Mouse (Mus musculus) cerebellum, adult 2 months (tissue): ENCODE results near the gene Ednra. TPM values are rescaled to one million over a fixed set of nuclear protein-coding genes. Genes with fewer than 3 reads are reported as not detected.

Experiments used
- DNase-seq, 2 experiments: peaks; one replicate each; pipeline ENCODE4 v3.0.0; 2021
- H3K27ac ChIP-seq: fragments of 200-500 bp; 2 replicates; pipeline ENCODE4 v1.5.1; 2012; ENCODE audit warnings: low read length, control low read depth, inconsistent platforms; ENCODE audit not compliant: insufficient read depth
- H3K27me3 ChIP-seq: fragments of 200-500 bp; 2 replicates; pipeline ENCODE4 v1.6.1; 2012; ENCODE audit warnings: inconsistent platforms, mild to moderate bottlenecking, low read length, moderate library complexity; ENCODE audit not compliant: control insufficient read depth, insufficient read depth
- H3K4me1 ChIP-seq: fragments of 200-500 bp; 2 replicates; pipeline ENCODE4 v1.6.1; 2011; ENCODE audit warnings: low read length; ENCODE audit not compliant: control insufficient read depth, insufficient read depth
- H3K4me3 ChIP-seq: fragments of 200-500 bp; replicated peaks from 2 replicates; pipeline ENCODE3; 2011; ENCODE audit warnings: mild to moderate bottlenecking, low read depth, low read length, control low read depth; ENCODE audit not compliant: insufficient read depth
- CTCF ChIP-seq: fragments of 200-500 bp; IDR thresholded peaks from 2 replicates; pipeline ENCODE4 v1.5.1; 2011; ENCODE audit warnings: low read depth, mild to moderate bottlenecking, control low read depth, low read length, moderate library complexity, borderline replicate concordance; ENCODE audit not compliant: insufficient read depth
- POLR2A ChIP-seq: fragments of 200-500 bp; IDR thresholded peaks from 2 replicates; pipeline ENCODE4 v1.6.1; 2011; ENCODE audit warnings: low read length, control low read depth, borderline replicate concordance; ENCODE audit not compliant: insufficient read depth
- WGBS: fragments of 180-500 bp; shearing (Covaris S2); methylation state at CpG from one replicate; pipeline ENCODE4 v1.1.7; 2018; 5-methylcytosine and 5-hydroxymethylcytosine counted together
- polyA plus RNA-seq: library from polyadenylated mRNA; depleted of rRNA; stranded (reverse); fragments of >200 nt; gene quantifications from 2 replicates; pipeline ENCODE4 v1.2.3, GENCODE M21; 2012

The Ednra gene
- polyA plus RNA-seq, 1 experiment = 4.2 TPM

- Histone ChIP-seq H3K27ac (no peak overlapping the region), H3K27me3 (no peaks in the 10 kb centered on the region), H3K4me3 (no peak overlapping the region), H3K4me1 (no peaks in the 10 kb centered on the region)
- 75% methylated on average over 5 of the region's 5 CpGs for WGBS
- TF ChIP-seq POLR2A (no peak), CTCF (no peak)
- no peak for DNase-seq
Observed at GRCm38 (mm10) chr8:77688978-77689377, 35.3 kb downstream of the Ednra start.

- Histone ChIP-seq H3K27ac (no peak overlapping the region), H3K27me3 (no peaks in the 10 kb centered on the region), H3K4me3 (no peak overlapping the region), H3K4me1 (no peaks in the 10 kb centered on the region)
- 89% methylated on average over 6 of the region's 6 CpGs for WGBS
- TF ChIP-seq CTCF = no peak
- no peak for TF ChIP-seq POLR2A
- no peak for DNase-seq
Observed at GRCm38 (mm10) chr8:77684372-77684771, 39.9 kb downstream of the Ednra start.

DNA sequence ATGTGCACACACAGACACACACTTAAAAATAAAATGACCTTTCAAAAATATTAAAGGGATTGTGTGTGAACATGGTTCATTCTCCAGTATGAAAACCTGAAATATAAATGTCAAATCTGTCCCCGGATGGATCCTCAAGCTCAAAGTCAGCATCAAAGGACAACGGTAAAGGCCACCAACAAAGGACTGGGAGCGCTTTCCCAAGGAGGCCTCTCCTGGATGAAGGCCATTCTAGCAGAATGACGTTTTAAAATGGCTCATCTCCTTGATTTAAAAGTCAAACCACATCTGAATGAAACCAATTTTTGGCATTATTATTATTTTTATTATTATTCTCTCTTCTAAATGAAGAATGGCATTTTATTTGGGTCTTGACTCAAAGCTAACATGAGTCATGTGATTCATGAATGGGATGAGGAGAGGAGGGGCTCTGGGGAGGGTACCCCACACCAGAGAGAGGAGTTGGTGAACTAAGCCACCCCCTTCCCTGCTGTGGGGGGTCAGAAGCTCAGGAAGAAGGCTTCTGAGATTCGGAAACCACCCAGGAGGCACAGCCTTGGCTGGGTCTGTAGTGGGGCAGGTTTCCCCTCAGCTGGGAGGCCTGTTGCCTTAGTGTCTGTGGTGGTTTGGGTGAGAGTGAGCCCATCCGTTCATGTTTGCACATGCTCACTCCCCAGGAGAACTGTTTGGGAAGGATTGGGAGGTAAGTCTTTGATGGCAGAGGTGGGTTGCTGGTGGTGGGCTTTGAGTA is 40.7 kb downstream of the Ednra start:
- Histone ChIP-seq H3K4me3 (no peak overlapping the region), H3K4me1 (no peaks in the 10 kb centered on the region), H3K27ac (no peak overlapping the region), H3K27me3 (no peaks in the 10 kb centered on the region)
- 73% methylated on average over 6 of the region's 6 CpGs for WGBS
- TF ChIP-seq CTCF = no peak
- no peak for TF ChIP-seq POLR2A
- DNase-seq = no peak

DNA sequence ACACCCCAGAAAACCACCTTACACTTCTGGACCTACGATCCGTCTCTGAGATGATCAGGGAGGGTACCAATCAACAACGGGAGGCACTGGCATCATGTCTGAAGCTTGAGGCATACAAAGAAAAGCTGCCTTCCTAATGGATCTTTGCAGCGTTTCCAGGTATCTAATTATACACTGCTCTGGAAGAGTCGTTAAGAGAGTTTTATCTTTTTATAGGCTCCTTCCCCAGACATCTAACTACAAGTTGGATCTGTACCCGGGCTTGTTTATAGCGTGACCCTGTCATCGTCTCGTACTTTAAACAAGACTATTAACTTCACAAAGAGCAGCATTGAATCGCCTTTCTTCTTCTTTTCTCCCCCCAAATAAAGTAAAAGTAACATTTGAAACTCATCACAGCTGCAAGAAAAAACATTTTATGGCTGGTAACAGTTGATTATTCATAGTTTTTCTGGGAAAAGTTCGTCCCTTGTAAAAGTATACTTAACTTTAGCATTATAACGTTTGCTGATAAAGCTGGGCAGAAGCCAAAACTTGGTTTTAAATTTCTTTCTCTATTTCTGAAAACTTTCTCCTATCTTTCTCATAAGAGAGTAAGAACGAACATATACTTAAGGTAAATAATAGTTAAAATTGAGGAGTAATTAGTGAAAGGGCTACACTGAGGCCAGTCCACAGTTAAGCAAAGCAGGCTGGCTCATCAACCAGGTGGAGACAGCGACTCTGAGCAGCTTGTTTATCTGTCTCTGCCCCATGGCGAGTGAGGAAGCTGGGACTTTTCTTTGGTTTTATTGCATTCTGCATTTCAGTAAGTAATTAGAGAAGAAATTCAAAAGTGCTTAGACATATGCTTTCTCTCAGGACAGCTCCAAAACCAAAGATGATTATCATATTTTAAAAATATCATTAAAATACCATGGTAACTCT is 42.0 kb downstream of the Ednra start:
- 71% methylated on average over 15 of the region's 15 CpGs for WGBS
- TF ChIP-seq CTCF = no peak
- TF ChIP-seq POLR2A = no peak
- Histone ChIP-seq H3K27ac (no peak overlapping the region), H3K27me3 (no peaks in the 10 kb centered on the region), H3K4me3 (no peak overlapping the region), H3K4me1 (no peaks in the 10 kb centered on the region)
- DNase-seq = no peak

- no peak for DNase-seq
- no peak for TF ChIP-seq CTCF
- TF ChIP-seq POLR2A = no peak
- Histone ChIP-seq H3K4me1 (no peaks in the 10 kb centered on the region), H3K4me3 (no peak overlapping the region), H3K27me3 (no peaks in the 10 kb centered on the region), H3K27ac (no peak overlapping the region)
- 85% methylated on average over 4 of the region's 4 CpGs for WGBS
Observed at GRCm38 (mm10) chr8:77672036-77672435, 52.2 kb downstream of the Ednra start.

DNA sequence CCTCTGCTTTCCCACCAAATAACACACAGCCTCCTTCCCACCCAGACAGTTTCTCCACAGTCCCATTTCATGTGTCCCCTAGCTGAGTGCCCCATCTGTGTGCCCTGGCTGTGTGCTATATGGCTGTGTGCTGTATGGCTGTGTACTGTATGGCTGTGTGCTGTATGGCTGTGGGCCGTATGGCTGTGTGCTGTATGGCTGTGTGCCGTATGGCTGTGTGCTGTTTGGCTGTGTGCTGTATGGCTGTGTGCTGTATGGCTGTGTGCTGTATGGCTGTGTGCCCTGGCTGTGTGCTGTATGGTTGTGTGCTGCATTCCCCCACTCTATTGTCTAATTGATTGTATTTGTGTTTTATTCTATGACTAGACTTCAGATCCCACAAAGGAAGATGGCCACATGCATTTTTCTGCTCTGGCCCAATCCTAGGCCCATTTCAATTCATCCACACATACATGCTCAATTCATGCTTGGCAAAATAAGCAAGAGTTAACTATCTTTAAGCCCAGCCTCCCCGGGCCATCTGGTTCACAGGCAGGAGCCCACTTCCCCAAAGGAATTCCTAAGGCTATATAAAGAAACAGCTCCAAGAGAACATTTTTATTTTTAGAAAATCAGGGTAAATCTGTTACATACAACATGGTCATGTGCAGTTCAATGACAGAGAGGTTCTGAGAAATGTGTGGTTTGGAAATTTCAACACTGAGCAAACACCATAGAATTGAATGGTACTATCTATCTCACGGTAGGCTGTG is 53.5 kb downstream of the Ednra start:
- no peak for TF ChIP-seq POLR2A
- TF ChIP-seq CTCF = no peak
- Histone ChIP-seq H3K27me3 (no peaks in the 10 kb centered on the region), H3K4me3 (no peak overlapping the region), H3K27ac (no peak overlapping the region), H3K4me1 (no peaks in the 10 kb centered on the region)
- no peak for DNase-seq
- WGBS = 68% methylated on average over 4 of the region's 4 CpGs

- Histone ChIP-seq H3K4me3 (no peak overlapping the region), H3K27me3 (no peaks in the 10 kb centered on the region), H3K27ac (no peak overlapping the region), H3K4me1 (no peaks in the 10 kb centered on the region)
- 83% methylated on average over 5 of the region's 5 CpGs for WGBS
- DNase-seq = no peak
- TF ChIP-seq CTCF (no peak), POLR2A (no peak)
Observed at GRCm38 (mm10) chr8:77667916-77668315, 56.3 kb downstream of the Ednra start.
